Mouse (Mus musculus) liver, adult 2 months (tissue): Measurements from ENCODE around the gene Zfp598.

Source experiments
- CTCF ChIP-seq: fragments of 200-500 bp; IDR thresholded peaks from 2 replicates; pipeline ENCODE4 v1.5.1; 2011; ENCODE audit warnings: low read depth, low read length, control low read depth
- POLR2A ChIP-seq: fragments of 200-500 bp; IDR thresholded peaks from 2 replicates; pipeline ENCODE4 v1.6.1; 2011; ENCODE audit warnings: low read length, control low read depth; ENCODE audit not compliant: insufficient read depth; ENCODE audit errors: extremely low read depth

DNA sequence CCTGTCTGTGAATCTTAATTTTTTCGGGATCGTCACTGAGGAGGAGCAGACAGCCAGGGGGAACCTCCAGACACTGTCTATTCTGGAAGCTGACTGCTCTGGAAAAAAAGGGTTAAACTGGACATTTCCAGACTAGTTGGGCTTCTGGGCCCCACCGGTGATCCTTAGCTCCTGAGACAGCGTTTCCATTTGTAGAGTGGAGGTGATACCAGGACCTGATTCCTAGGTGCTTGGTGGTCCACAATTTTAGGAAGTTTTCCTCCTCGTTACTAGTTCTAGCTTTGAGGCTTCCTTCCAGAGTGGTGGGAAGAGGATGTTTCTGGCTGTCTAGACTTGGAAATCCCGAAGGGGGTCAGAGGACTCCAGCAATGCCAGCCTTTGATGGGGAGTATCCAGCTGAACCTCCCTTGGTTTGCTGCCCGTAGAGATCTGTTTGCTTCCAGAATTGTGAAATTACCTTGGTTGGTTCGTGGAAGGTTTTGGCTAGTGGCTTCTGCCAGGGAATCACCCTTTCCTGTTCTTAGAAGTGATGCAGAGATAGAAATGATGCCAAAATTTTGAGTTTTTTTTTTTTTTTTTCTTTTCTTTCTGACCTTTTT lies 858 bp downstream of the Zfp598 start:
- TF ChIP-seq POLR2A, result no peak
- TF ChIP-seq CTCF, result no peak
